Mouse (Mus musculus) limb, embryonic 10.5 days (tissue): ENCODE measurements around the gene Mup4. TPM values are rescaled to one million over a fixed set of nuclear protein-coding genes. Genes with fewer than 3 reads are reported as not detected.
"Not testable (repeated sequence)": the region's sequence is repeated elsewhere in the genome, so short reads cannot be mapped to it uniquely, and the experiment has no call there.

ENCODE experiments used
- DNase-seq: peaks from one replicate; pipeline ENCODE4 v3.0.0-alpha.2; 2017; ENCODE audit warnings: low spot score
- H3K27ac ChIP-seq: fragments of 300-500 bp; sonication (generic); 2 replicates; pipeline ENCODE4 v1.5.1; 2016; ENCODE audit warnings: mild to moderate bottlenecking
- H3K27me3 ChIP-seq: fragments of 300-500 bp; sonication (generic); 2 replicates; pipeline ENCODE4 v1.6.1; 2016; ENCODE audit warnings: low read depth, mild to moderate bottlenecking; ENCODE audit not compliant: poor library complexity, severe bottlenecking
- H3K36me3 ChIP-seq: fragments of 300-500 bp; sonication (generic); 2 replicates; pipeline ENCODE4 v1.6.1; 2016; ENCODE audit warnings: mild to moderate bottlenecking, moderate library complexity
- H3K4me1 ChIP-seq: fragments of 300-500 bp; sonication (generic); 2 replicates; pipeline ENCODE4 v1.6.1; 2016
- H3K4me3 ChIP-seq: fragments of 300-500 bp; sonication (generic); 2 replicates; pipeline ENCODE4 v1.5.1; 2016; ENCODE audit warnings: mild to moderate bottlenecking, moderate library complexity
- H3K9me3 ChIP-seq: fragments of 300-500 bp; sonication (generic); replicated peaks from 2 replicates; pipeline ENCODE4 v1.6.1; 2016; ENCODE audit warnings: mild to moderate bottlenecking
- WGBS: fragments of 180-500 bp; shearing (Covaris S2); methylation state at CpG from one replicate; pipeline ENCODE4 v1.1.7; 2016; 5-methylcytosine and 5-hydroxymethylcytosine counted together
- polyA plus RNA-seq: library from polyadenylated mRNA; unstranded; fragments of >200 nt; fragmentation: Nextera tagmentation; extraction: Ambion mirVana; gene quantifications from 2 replicates; pipeline ENCODE4 v1.2.1, GENCODE M21; 2016

Mup4 gene
- polyA plus RNA-seq: not detected in 2 replicates

- Histone ChIP-seq H3K27me3 (no peaks in the 10 kb centered on the region), H3K36me3 (no peaks in the 10 kb centered on the region), H3K27ac (no peak within 1 kb of the TSS), H3K9me3 (no peaks in the 10 kb centered on the region), H3K4me1 (no peaks in the 10 kb centered on the region), H3K4me3 (no peak within 1 kb of the TSS)
- no peak for DNase-seq
- WGBS: 84% methylated on average over 3 of the region's 3 CpGs
Observed at GRCm38 (mm10) chr4:59960610-59961009, at the start of gene Mup4. TSS of gene Mup4 (minus strand) at chr4:59960710.

- not testable (repeated sequence) for H3K9me3 ChIP-seq, H3K27me3 ChIP-seq, H3K4me1 ChIP-seq, H3K4me3 ChIP-seq, H3K36me3 ChIP-seq, H3K27ac ChIP-seq, DNase-seq
Observed at GRCm38 (mm10) chr4:59997894-59998293, 37.4 kb upstream of the Mup4 start.

DNA sequence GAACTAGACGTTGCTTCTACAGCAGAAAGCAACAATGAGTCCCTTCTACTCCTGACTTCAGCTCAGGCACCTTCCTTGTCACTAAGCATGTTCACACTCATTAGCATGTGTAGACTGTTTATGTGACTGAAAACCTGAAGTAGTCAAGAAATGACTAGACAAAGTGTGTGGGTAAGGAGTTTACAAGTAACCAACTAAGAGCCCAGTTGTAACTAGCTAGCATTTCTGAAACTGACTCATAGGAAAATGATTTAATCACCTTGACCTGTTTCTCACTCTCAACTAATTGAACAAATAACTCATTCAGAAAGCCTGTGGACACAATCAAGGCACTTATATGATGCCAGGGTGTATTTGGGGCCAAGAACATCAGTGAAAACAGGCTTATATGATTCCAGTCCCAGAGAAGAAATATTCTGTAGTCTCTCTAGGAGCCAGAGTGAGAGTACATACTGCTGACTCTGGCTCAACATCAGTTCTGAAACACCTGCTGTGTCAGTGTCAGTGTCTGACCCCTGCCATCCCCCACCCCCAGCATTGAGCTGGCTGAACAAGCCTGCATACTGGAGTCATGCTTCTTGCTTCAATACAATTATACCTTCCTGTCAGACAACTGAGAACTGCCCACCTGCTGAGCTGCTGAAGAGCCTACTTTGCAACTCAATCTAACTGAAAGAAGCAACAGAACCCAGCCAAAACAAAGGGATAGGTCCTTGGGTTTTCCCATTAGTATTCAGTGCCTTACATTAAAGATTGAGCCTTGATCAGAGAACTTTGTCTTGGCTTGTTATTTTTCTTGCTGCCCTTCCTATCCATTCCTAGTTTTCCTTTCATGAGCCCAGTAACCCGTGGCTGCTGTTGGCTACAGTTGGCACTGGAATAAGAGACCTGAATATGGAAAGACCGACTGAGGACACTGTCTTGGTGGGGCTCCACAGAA, 3.2 kb upstream of the Mup4 start, which contains the start of gene Mup6:
TSS of gene Mup6 (plus strand) at position 890 of the 940 bp plus-strand sequence.
- no peak for DNase-seq
- H3K4me1 ChIP-seq: no peaks in the 10 kb centered on the region

DNA sequence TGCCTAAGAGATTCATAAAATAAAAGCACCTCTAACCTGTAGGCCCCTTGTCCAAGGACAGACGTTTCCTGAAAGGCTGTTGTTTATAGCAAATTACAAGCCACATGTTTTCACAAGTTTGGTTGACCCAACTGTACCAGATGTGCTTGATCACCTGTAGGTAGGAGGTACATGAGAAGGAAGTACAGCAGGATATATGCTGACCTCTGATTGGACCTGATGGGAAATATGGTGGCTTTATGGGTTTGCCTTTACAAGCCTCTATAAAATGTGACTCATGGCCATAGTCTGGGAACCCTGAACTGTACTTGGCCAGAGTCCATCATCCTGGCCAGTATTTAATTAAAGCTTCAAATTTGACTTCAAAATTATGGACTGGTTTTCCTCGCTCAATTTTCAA, 23.0 kb downstream of the Mup4 start:
- 76% methylated on average over 2 of the region's 2 CpGs for WGBS
- no peaks in the 10 kb centered on the region for H3K4me1 ChIP-seq
- H3K4me3 ChIP-seq: no peak overlapping the region
- no peaks in the 10 kb centered on the region for H3K9me3 ChIP-seq
- H3K27ac ChIP-seq: no peak overlapping the region
- H3K27me3 ChIP-seq: no peaks in the 10 kb centered on the region
- no peak for DNase-seq
- H3K36me3 ChIP-seq: no peaks in the 10 kb centered on the region

More for the DNA sequence above, 3.2 kb upstream of the Mup4 start, which contains the start of gene Mup6:
- H3K36me3 ChIP-seq: no peaks in the 10 kb centered on the region
- H3K27me3 ChIP-seq: no peaks in the 10 kb centered on the region
- H3K9me3 ChIP-seq: no peaks in the 10 kb centered on the region
- no peak within 1 kb of the TSS for H3K27ac ChIP-seq
- 47% methylated on average over 3 of the region's 3 CpGs for whole genome bisulfite sequencing
- no peak within 1 kb of the TSS for H3K4me3 ChIP-seq

DNA sequence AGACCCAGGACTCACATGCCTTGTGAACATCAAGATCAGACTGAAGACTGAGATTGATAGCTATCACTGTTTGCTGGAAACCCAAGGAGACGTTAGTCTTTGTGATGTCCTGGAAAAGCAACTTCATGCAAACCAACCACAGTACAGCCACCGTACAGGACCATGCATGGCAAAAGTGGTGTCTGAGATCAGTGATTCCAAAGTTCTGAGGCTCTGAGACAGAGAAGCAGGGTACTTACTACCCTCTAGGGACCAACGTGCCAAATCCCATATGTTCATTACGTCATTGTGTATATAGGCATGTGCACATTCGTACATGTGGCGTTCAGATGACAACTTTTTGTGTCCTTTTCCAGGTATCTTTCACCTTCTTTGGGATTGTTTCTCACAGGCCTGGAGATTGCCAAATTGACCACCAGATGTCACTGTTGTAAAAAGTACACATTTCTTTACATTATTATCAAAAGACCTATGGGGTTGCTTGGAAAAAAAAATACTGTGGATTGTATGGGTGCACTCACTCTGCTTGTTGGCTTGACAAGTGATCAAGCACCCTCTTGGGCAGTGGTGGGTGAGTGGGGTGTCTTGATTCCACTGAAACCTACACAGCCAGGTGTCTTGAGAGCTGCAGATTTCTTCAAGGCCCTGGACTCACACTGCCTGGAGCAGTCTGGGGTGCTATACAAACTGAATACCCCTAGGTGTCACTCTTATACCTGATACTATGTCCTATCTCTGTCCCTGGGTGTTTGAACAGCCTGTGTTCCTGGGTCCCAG, 27.8 kb downstream of the Mup4 start:
- H3K9me3 ChIP-seq: no peaks in the 10 kb centered on the region
- H3K36me3 ChIP-seq: no peaks in the 10 kb centered on the region
- 60% methylated on average over 6 of the region's 6 CpGs for WGBS
- no peaks in the 10 kb centered on the region for H3K4me1 ChIP-seq
- no peaks in the 10 kb centered on the region for H3K27me3 ChIP-seq
- no peak overlapping the region for H3K4me3 ChIP-seq
- DNase-seq: no peak
- H3K27ac ChIP-seq: no peak overlapping the region

GRCm38 (mm10) chr4:59928347-59928746, 32.2 kb downstream of the Mup4 start:
- Histone ChIP-seq H3K4me3 (no peak overlapping the region), H3K36me3 (no peaks in the 10 kb centered on the region), H3K27me3 (no peaks in the 10 kb centered on the region), H3K27ac (no peak overlapping the region), H3K9me3 (no peaks in the 10 kb centered on the region), H3K4me1 (no peaks in the 10 kb centered on the region)
- DNase-seq: peak; percentile 54
- 24% methylated on average over 6 of the region's 6 CpGs for WGBS

GRCm38 (mm10) chr4:59927666-59928065, 32.8 kb downstream of the Mup4 start:
- Histone ChIP-seq H3K27ac (no peak overlapping the region), H3K4me3 (no peak overlapping the region), H3K27me3 (no peaks in the 10 kb centered on the region), H3K9me3 (no peaks in the 10 kb centered on the region), H3K36me3 (no peaks in the 10 kb centered on the region), H3K4me1 (no peaks in the 10 kb centered on the region)
- 79% methylated on average over 3 of the region's 3 CpGs for WGBS
- DNase-seq: no peak

GRCm38 (mm10) chr4:59925082-59925481, 35.4 kb downstream of the Mup4 start:
- H3K27me3 ChIP-seq: no peaks in the 10 kb centered on the region
- no peaks in the 10 kb centered on the region for H3K36me3 ChIP-seq
- H3K9me3 ChIP-seq: no peaks in the 10 kb centered on the region
- no peak overlapping the region for H3K4me3 ChIP-seq
- H3K4me1 ChIP-seq: no peaks in the 10 kb centered on the region
- 93% methylated on average over 9 of the region's 9 CpGs for WGBS
- no peak for DNase-seq
- H3K27ac ChIP-seq: no peak overlapping the region

- Histone ChIP-seq H3K9me3 (no peaks in the 10 kb centered on the region), H3K4me1 (peaks cover 9% of the 10 kb centered on the region), H3K27me3 (peaks cover 33% of the 10 kb centered on the region), H3K4me3 (no peak overlapping the region), H3K27ac (no peak overlapping the region), H3K36me3 (no peaks in the 10 kb centered on the region)
- WGBS: 91% methylated on average over 3 of the region's 3 CpGs
- DNase-seq: no peak
Observed at GRCm38 (mm10) chr4:59917966-59918365, 42.5 kb downstream of the Mup4 start.

GRCm38 (mm10) chr4:59914608-59915403, 45.7 kb downstream of the Mup4 start, which contains the start of gene Slc46a2:
TSS of gene Slc46a2 (minus strand) at chr4:59915056.
- Histone ChIP-seq H3K27me3 (peaks cover 33% of the 10 kb centered on the region), H3K4me1 (peaks cover 9% of the 10 kb centered on the region), H3K9me3 (no peaks in the 10 kb centered on the region), H3K36me3 (no peaks in the 10 kb centered on the region), H3K4me3 (peak within 1 kb of the TSS; percentile 11; the same call in 1 of the 2 replicates), H3K27ac (no peak within 1 kb of the TSS)
- no peak for DNase-seq
- WGBS: 17% methylated on average over 22 of the region's 22 CpGs

- WGBS: 95% methylated on average over 2 of the region's 2 CpGs
- no peak for DNase-seq
- Histone ChIP-seq H3K4me1 (peaks cover 7% of the 10 kb centered on the region; the same call in 1 of the 2 replicates), H3K4me3 (no peak overlapping the region), H3K36me3 (no peaks in the 10 kb centered on the region), H3K9me3 (no peaks in the 10 kb centered on the region), H3K27ac (no peak overlapping the region), H3K27me3 (peaks cover 8% of the 10 kb centered on the region)
Observed at GRCm38 (mm10) chr4:59908785-59909184, 51.7 kb downstream of the Mup4 start.

DNA sequence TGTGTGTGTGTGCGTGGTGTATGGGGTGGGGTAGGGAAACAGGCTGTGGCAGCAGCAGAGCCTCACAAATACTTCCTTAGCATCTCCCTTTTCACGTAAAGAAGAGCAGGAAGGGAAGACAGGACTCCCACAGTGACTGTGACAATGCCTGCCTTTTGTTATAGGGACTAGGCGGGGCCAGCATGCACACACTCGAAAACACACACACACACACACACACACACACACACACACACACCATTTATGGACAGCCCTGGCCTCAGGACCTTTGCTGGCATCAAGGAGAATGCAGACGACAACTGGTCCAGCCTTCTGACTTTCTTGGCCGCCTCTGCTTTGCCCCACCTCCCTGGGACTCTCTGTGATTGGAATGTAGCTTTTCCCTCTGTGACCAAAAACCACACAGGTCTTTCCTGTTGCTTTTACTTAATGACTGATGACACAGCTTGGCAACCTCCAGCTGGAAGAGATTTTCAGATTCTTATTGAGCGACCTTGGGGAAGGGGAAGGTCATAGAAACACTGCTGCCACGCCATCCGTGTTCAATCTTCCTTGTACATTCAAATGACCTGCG, 52.8 kb downstream of the Mup4 start:
- Histone ChIP-seq H3K4me3 (no peak overlapping the region), H3K27me3 (no peaks in the 10 kb centered on the region), H3K4me1 (peaks cover 7% of the 10 kb centered on the region; the same call in 1 of the 2 replicates), H3K9me3 (no peaks in the 10 kb centered on the region), H3K27ac (no peak overlapping the region), H3K36me3 (no peaks in the 10 kb centered on the region)
- DNase-seq: no peak
- 63% methylated on average over 10 of the region's 10 CpGs for WGBS
